In the genomic region with DNA sequence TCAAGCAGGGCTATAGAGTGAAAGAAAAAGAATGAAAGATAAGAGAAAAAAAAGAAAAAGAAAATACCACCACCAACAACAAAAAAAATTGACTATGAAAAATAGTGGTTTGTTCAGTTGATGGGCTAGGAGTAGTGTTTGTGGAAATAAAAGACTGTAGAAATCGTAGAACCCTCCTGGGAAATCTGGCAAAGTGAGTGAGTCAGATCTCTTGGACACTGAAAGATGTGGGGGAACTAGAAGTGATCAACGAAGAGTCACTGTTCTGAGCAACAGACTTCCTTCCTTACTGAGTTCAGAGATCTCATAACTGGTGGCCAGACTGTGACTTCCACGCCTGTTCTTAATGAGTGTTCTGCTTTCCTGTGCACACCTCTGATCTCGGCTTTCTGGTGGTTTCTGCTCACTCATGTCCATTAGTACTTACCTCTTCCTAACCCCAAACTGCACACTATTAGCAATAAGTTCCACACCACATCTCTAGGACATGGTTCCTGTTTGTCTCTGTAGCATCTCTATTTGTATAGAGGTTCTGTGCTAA, we compare ENCODE assay signal across 14 mouse cellular contexts. TPM values are rescaled to one million over a fixed set of nuclear protein-coding genes. Genes with fewer than 3 reads are reported as not detected.
DNase-seq lines count a peak whose midpoint lies in the region; TF ChIP-seq lines count a peak whose summit lies in the region.
"Had no signal": no experiment of that assay in that cellular context is flagged by ENCODE, and none has a peak within 500 bp of the region (broad histone marks: within the 10 kb centered on the region; RNA-seq: fewer than 3 reads in every experiment).

No protein-coding gene starts in this region.

- H3K27ac ChIP-seq in liver, adult 2 months (replicated peaks; ENCODE audit: insufficient read depth, low read depth, low read length): no peak overlapping the region
- peak overlapping the region; percentile 69 for H3K27ac ChIP-seq in bone marrow macrophage, adult 2 months (ENCODE audit: insufficient read depth, low read depth, low read length)
- H3K27ac ChIP-seq: hindbrain, embryonic 10.5 days; liver, embryonic 15.5 days had no signal

- no peaks in the 10 kb centered on the region for H3K4me1 ChIP-seq in liver, adult 2 months (ENCODE audit: control insufficient read depth, insufficient read depth, low read length)
- H3K4me1 ChIP-seq in bone marrow macrophage, adult 2 months (ENCODE audit: control insufficient read depth, insufficient read depth, low read length): peaks cover 60% of the 10 kb centered on the region
- H3K4me1 ChIP-seq: hindbrain, embryonic 10.5 days had no signal

- no peaks in the 10 kb centered on the region for H3K27me3 ChIP-seq in liver, adult 2 months (ENCODE audit: control insufficient read depth, insufficient read depth, low read length)
- H3K27me3 ChIP-seq: liver, embryonic 15.5 days had no signal

- no peaks in the 10 kb centered on the region for H3K36me3 ChIP-seq in liver, adult 2 months (ENCODE audit: control insufficient read depth, insufficient read depth, low read length)
- H3K36me3 ChIP-seq: hindbrain, embryonic 10.5 days; liver, embryonic 15.5 days had no signal

- 83% methylated on average over 4 of the region's 4 CpGs for WGBS in liver, adult 2 months

- no peak for TF ChIP-seq CTCF in liver, adult 2 months (IDR thresholded peaks at IDR 0.05; ENCODE audit: low read depth, low read length)
- TF ChIP-seq CTCF in bone marrow macrophage, adult 2 months (IDR thresholded peaks at IDR 0.05; ENCODE audit: low read depth, low read length): no peak

- TF ChIP-seq POLR2A in liver, adult 2 months (IDR thresholded peaks at IDR 0.05; ENCODE audit: extremely low read depth, insufficient read depth, low read length): no peak
- TF ChIP-seq POLR2A in bone marrow macrophage, adult 2 months (IDR thresholded peaks at IDR 0.05; ENCODE audit: borderline replicate concordance, low read depth, low read length): no peak

- peak; percentile 28 for DNase-seq in liver, adult 2 months (ENCODE audit: extremely low read depth, low read depth, low spot score)
- no peak for DNase-seq in liver
- peak; percentile 61 to 64 for DNase-seq in B cell, adult 2 months
- DNase-seq in naive thymus-derived CD4-positive, alpha-beta T cell, adult 2 months (ENCODE audit: low read depth): peak; percentile 43
- DNase-seq in kidney, postnatal 36 days: no peak
- no peak for DNase-seq in ovary, postnatal 14 days (ENCODE audit: low spot score)
- DNase-seq: adrenal gland, adult 8-10 months; cerebellum, adult 8-10 months; kidney, postnatal 10 days; left cerebral cortex, postnatal 4 days; right cerebral cortex, postnatal 14 days had no signal

- no peak overlapping the region for H3K9ac ChIP-seq in liver, adult 2 months (ENCODE audit: low read depth, low read length)
- H3K9ac ChIP-seq: liver, embryonic 15.5 days had no signal

- H3K4me3 ChIP-seq in liver, adult 2 months (ENCODE audit: insufficient read depth, low read depth, low read length): no peak overlapping the region
- H3K4me3 ChIP-seq in bone marrow macrophage, adult 2 months (ENCODE audit: insufficient read depth, low read length): no peak overlapping the region
- H3K4me3 ChIP-seq: hindbrain, embryonic 10.5 days; liver, embryonic 15.5 days had no signal

- H3K79me2 ChIP-seq in liver, adult 2 months (ENCODE audit: control insufficient read depth, insufficient read depth, low read length): no peaks in the 10 kb centered on the region

RNA-seq across cellular contexts. Expression of gene Actr3, which starts 37.7 kb away (rescaled TPM):
- 77.0 and 84.1 TPM in 2 replicates for total RNA-seq in liver, adult 2 months (2014; rRNA removed)
- polyA plus RNA-seq in liver, adult 2 months (2012; rRNA removed): 15.5 and 16.0 TPM in 2 replicates
- 624 and 643 TPM in 2 replicates for polyA plus RNA-seq in bone marrow macrophage, adult 2 months (2012; ENCODE audit: insufficient read depth, insufficient read length, missing spikeins)

Comparison
In these comparisons a context has a peak if more than half of its experiments do, and no peak if none do; other contexts are left out.
1. DNase-seq: peak in liver, adult 2 months (single experiment), B cell, adult 2 months (2 of 2) and naive thymus-derived CD4-positive, alpha-beta T cell, adult 2 months (single experiment); none in liver (single experiment), kidney, postnatal 36 days (0 of 2) and ovary, postnatal 14 days (single experiment).
2. RNA of gene Actr3, which starts 37.7 kb away (polyA plus RNA-seq): 624 to 643 TPM in bone marrow macrophage, adult 2 months; 15.5 to 16.0 TPM in liver, adult 2 months; every median in the first group is over 10 times any median in the second.